Mouse (Mus musculus) thymus, postnatal 36 days (tissue): ENCODE results near the gene Tmem117.

Experiments
- DNase-seq, 2 experiments: peaks; one replicate each; pipeline ENCODE4 v3.0.0; 2022; ENCODE audit warnings: mixed read lengths in 2 of 2

Tmem117 gene

GRCm38 (mm10) chr15:94649071-94649765 lies 20.2 kb downstream of the Tmem117 start:
- no peak for DNase-seq

GRCm38 (mm10) chr15:94649766-94650120 lies 20.7 kb downstream of the Tmem117 start:
- no peak for DNase-seq

GRCm38 (mm10) chr15:94651350-94651749 lies 22.3 kb downstream of the Tmem117 start:
- no peak for DNase-seq

- DNase-seq = no peak
Observed at GRCm38 (mm10) chr15:94651969-94652842, 23.2 kb downstream of the Tmem117 start.

GRCm38 (mm10) chr15:94652843-94653206 lies 23.8 kb downstream of the Tmem117 start:
- DNase-seq = no peak

GRCm38 (mm10) chr15:94655811-94656323 lies 26.8 kb downstream of the Tmem117 start:
- DNase-seq = no peak

- no peak for DNase-seq
Observed at GRCm38 (mm10) chr15:94657882-94658281, 28.9 kb downstream of the Tmem117 start.

- no peak for DNase-seq
Observed at GRCm38 (mm10) chr15:94658392-94659111, 29.5 kb downstream of the Tmem117 start.

GRCm38 (mm10) chr15:94659112-94659437 lies 30.0 kb downstream of the Tmem117 start:
- no peak for DNase-seq

GRCm38 (mm10) chr15:94660913-94661312 lies 31.9 kb downstream of the Tmem117 start:
- no peak for DNase-seq

GRCm38 (mm10) chr15:94661398-94661797 lies 32.4 kb downstream of the Tmem117 start:
- no peak for DNase-seq

GRCm38 (mm10) chr15:94664612-94665011 lies 35.6 kb downstream of the Tmem117 start:
- DNase-seq = no peak

- DNase-seq = no peak
Observed at GRCm38 (mm10) chr15:94681135-94681534, 52.1 kb downstream of the Tmem117 start.

- DNase-seq = no peak
Observed at GRCm38 (mm10) chr15:94684269-94684668, 55.2 kb downstream of the Tmem117 start.

- no peak for DNase-seq
Observed at GRCm38 (mm10) chr15:94687176-94687575, 58.1 kb downstream of the Tmem117 start.

- no peak for DNase-seq
Observed at GRCm38 (mm10) chr15:94687629-94688028, 58.6 kb downstream of the Tmem117 start.

GRCm38 (mm10) chr15:94689195-94689883 lies 60.3 kb downstream of the Tmem117 start:
- DNase-seq = no peak

- no peak for DNase-seq
Observed at GRCm38 (mm10) chr15:94689884-94690231, 60.8 kb downstream of the Tmem117 start.

GRCm38 (mm10) chr15:94722759-94723158 lies 93.7 kb downstream of the Tmem117 start:
- DNase-seq = no peak

GRCm38 (mm10) chr15:94732104-94732503 lies 103.1 kb downstream of the Tmem117 start:
- no peak for DNase-seq

GRCm38 (mm10) chr15:94769227-94769626 lies 140.2 kb downstream of the Tmem117 start:
- no peak for DNase-seq

GRCm38 (mm10) chr15:94770832-94771578 lies 142.0 kb downstream of the Tmem117 start:
- no peak for DNase-seq
